Mouse (Mus musculus) MEL (cell line): ENCODE measurements around the gene Raph1. TPM values are rescaled to one million over a fixed set of nuclear protein-coding genes. Genes with fewer than 3 reads are reported as not detected.
A peak's percentile ranks its signal among the peaks of the same experiment; 100 is the strongest.

Experiments
- DNase-seq: peaks from one replicate; pipeline ENCODE4 v3.0.0; 2011; ENCODE audit warnings: low read depth, low spot score
- H3K27ac ChIP-seq: 2 replicates; pipeline ENCODE4 v1.5.1; 2012; ENCODE audit warnings: low read depth, mild to moderate bottlenecking, control low read depth, low read length, moderate library complexity; ENCODE audit not compliant: control insufficient read depth
- H3K27me3 ChIP-seq, 2 experiments: fragments of 150-350 bp in 1 of 2; sonication (generic) in 1 of 2; 2 replicates each; pipeline ENCODE4 v1.6.1; 2012; ENCODE audit warnings: low read length in 2 of 2, mild to moderate bottlenecking in 2 of 2, improper control_type of control experiment in 1 of 2, moderate library complexity in 1 of 2; ENCODE audit not compliant: insufficient read depth in 2 of 2, control insufficient read depth in 1 of 2
- H3K36me3 ChIP-seq, 2 experiments: 2 replicates each; pipeline ENCODE4 v1.6.1; 2012 to 2014; ENCODE audit warnings: low read length in 2 of 2, improper control_type of control experiment in 1 of 2, inconsistent platforms in 1 of 2, mild to moderate bottlenecking in 1 of 2; ENCODE audit not compliant: insufficient read depth in 2 of 2, control insufficient read depth in 1 of 2
- H3K4me1 ChIP-seq, 2 experiments: fragments of 150-350 bp in 1 of 2; sonication (generic) in 1 of 2; 2 replicates each; pipeline ENCODE4 v1.6.1; 2012; ENCODE audit warnings: low read length in 2 of 2, improper control_type of control experiment in 1 of 2, mild to moderate bottlenecking in 1 of 2; ENCODE audit not compliant: insufficient read depth in 2 of 2, control insufficient read depth in 1 of 2
- H3K4me3 ChIP-seq, 2 experiments: fragments of 150-350 bp in 1 of 2; sonication (generic) in 1 of 2; 2 replicates each; pipeline ENCODE4 v1.5.1; 2012; ENCODE audit warnings: low read depth in 2 of 2, low read length in 2 of 2, mild to moderate bottlenecking in 2 of 2, moderate library complexity in 2 of 2, control low read depth in 1 of 2, improper control_type of control experiment in 1 of 2; ENCODE audit not compliant: control insufficient read depth in 1 of 2, insufficient read depth in 1 of 2
- H3K79me2 ChIP-seq: 2 replicates; pipeline ENCODE4 v1.6.1; 2012; ENCODE audit warnings: mild to moderate bottlenecking, low read length, moderate library complexity; ENCODE audit not compliant: control insufficient read depth, poor library complexity, insufficient read depth
- H3K9ac ChIP-seq: 2 replicates; pipeline ENCODE4 v1.6.1; 2012; ENCODE audit warnings: low read depth, mild to moderate bottlenecking, control low read depth, low read length, moderate library complexity; ENCODE audit not compliant: control insufficient read depth, poor library complexity, severe bottlenecking
- H3K9me3 ChIP-seq: fragments of 150-350 bp; sonication (generic); replicated peaks from 2 replicates; pipeline ENCODE4 v1.6.1; 2012; ENCODE audit warnings: mild to moderate bottlenecking, low read length, improper control_type of control experiment, moderate library complexity; ENCODE audit not compliant: insufficient read depth
- CHD2 ChIP-seq: IDR thresholded peaks from 2 replicates; pipeline ENCODE4 v1.6.1; 2011; ENCODE audit warnings: low read length, improper control_type of control experiment
- CTCF ChIP-seq, 3 experiments: IDR thresholded peaks in 2 of 3; conservative IDR thresholded peaks in 1 of 3; 2 replicates each; pipeline ENCODE4 v1.5.1; 2011 to 2012; ENCODE audit warnings: low read length in 3 of 3, low read depth in 2 of 3, mild to moderate bottlenecking in 2 of 3, improper control_type of control experiment in 1 of 3, inconsistent platforms in 1 of 3, mixed read lengths in 1 of 3, moderate library complexity in 1 of 3; ENCODE audit not compliant: control insufficient read depth in 1 of 3, insufficient read depth in 1 of 3, poor library complexity in 1 of 3, severe bottlenecking in 1 of 3
- E2F4 ChIP-seq: IDR thresholded peaks from 2 replicates; pipeline ENCODE4 v1.6.1; 2011; ENCODE audit warnings: low read depth, low read length, improper control_type of control experiment, borderline replicate concordance
- ELF1 ChIP-seq: IDR thresholded peaks from 2 replicates; pipeline ENCODE4 v1.6.1; 2014; ENCODE audit warnings: low read depth, mild to moderate bottlenecking, inconsistent platforms, low read length, improper control_type of control experiment, moderate library complexity
- GATA1 ChIP-seq: IDR thresholded peaks from 2 replicates; pipeline ENCODE4 v1.6.1; 2011; ENCODE audit warnings: low read depth, low read length, improper control_type of control experiment
- HCFC1 ChIP-seq: IDR thresholded peaks from 2 replicates; pipeline ENCODE4 v1.6.1; 2012; ENCODE audit warnings: low read depth, mild to moderate bottlenecking, inconsistent platforms, low read length, improper control_type of control experiment, moderate library complexity
- JUND ChIP-seq: IDR thresholded peaks from 2 replicates; pipeline ENCODE4 v1.6.1; 2011; ENCODE audit warnings: low read depth, mild to moderate bottlenecking, improper control_type of control experiment, low read length
- MAZ ChIP-seq: IDR thresholded peaks from 2 replicates; pipeline ENCODE4 v1.6.1; 2012; ENCODE audit warnings: low read depth, mild to moderate bottlenecking, inconsistent platforms, low read length, improper control_type of control experiment
- MXI1 ChIP-seq: IDR thresholded peaks from 2 replicates; pipeline ENCODE4 v1.6.1; 2011; ENCODE audit warnings: mild to moderate bottlenecking, low read depth, low read length, improper control_type of control experiment
- MYB ChIP-seq: IDR thresholded peaks from 2 replicates; pipeline ENCODE4 v1.6.1; 2011; ENCODE audit warnings: mild to moderate bottlenecking, low read depth, low read length, improper control_type of control experiment
- MYC ChIP-seq: IDR thresholded peaks from 2 replicates; pipeline ENCODE4 v1.6.1; 2011; ENCODE audit warnings: low read depth, mild to moderate bottlenecking, low read length, improper control_type of control experiment, moderate library complexity
- NRF1 ChIP-seq: IDR thresholded peaks from 2 replicates; pipeline ENCODE4 v1.6.1; 2014; ENCODE audit warnings: low read depth, mild to moderate bottlenecking, inconsistent platforms, low read length, improper control_type of control experiment, moderate library complexity; ENCODE audit not compliant: poor library complexity, insufficient read depth, severe bottlenecking
- POLR2AphosphoS2 ChIP-seq: IDR thresholded peaks from 2 replicates; pipeline ENCODE4 v1.6.1; 2011; ENCODE audit warnings: low read length, improper control_type of control experiment
- SIN3A ChIP-seq: IDR thresholded peaks from 2 replicates; pipeline ENCODE4 v1.6.1; 2012; ENCODE audit warnings: low read length, improper control_type of control experiment, inconsistent platforms
- SMC3 ChIP-seq: IDR thresholded peaks from 2 replicates; pipeline ENCODE4 v1.6.1; 2011; ENCODE audit warnings: low read depth, low read length, improper control_type of control experiment
- TBP ChIP-seq: IDR thresholded peaks from 2 replicates; pipeline ENCODE4 v1.8.0; 2011; ENCODE audit warnings: low read depth, low read length, improper control_type of control experiment
- USF1 ChIP-seq: IDR thresholded peaks from 2 replicates; pipeline ENCODE4 v1.6.1; 2014; ENCODE audit warnings: low read depth, mild to moderate bottlenecking, inconsistent platforms, low read length, improper control_type of control experiment, moderate library complexity
- ZMIZ1 ChIP-seq: IDR thresholded peaks from 2 replicates; pipeline ENCODE4 v1.6.1; 2012; ENCODE audit warnings: low read depth, mild to moderate bottlenecking, inconsistent platforms, low read length, improper control_type of control experiment, moderate library complexity
- polyA plus RNA-seq, 2 experiments: library from polyadenylated mRNA; stranded (reverse) in 1 of 2; unstranded in 1 of 2; fragments of >175 nt in 1 of 2; fragments of >200 nt in 1 of 2; gene quantifications; 2 replicates each; pipeline versions ENCODE4 v1.2.1 to v1.2.4; 2012; ENCODE audit warnings: low replicate concordance in 2 of 2, low read depth in 1 of 2; ENCODE audit not compliant: insufficient read length in 2 of 2, insufficient read depth in 1 of 2, missing spikeins in 1 of 2
- total RNA-seq: library from RNA; depleted of rRNA; stranded (reverse); fragments of 300-350 nt; gene quantifications from 2 replicates; pipeline ENCODE4 v1.2.3, GENCODE M21; 2012

Raph1 gene
- total and polyA plus RNA-seq, 3 experiments: 0.42 to 0.67 TPM; not detected in 1

- no peak overlapping the region for H3K4me3 ChIP-seq
- no peak overlapping the region for H3K9ac ChIP-seq
- DNase-seq: no peak
- TF ChIP-seq POLR2AphosphoS2 (no peak), SMC3 (no peak), NRF1 (no peak), MYB (no peak), MYC (no peak), GATA1 (no peak)
- no peaks in the 10 kb centered on the region for H3K79me2 ChIP-seq
- H3K27me3 ChIP-seq: no peaks in the 10 kb centered on the region
- H3K27ac ChIP-seq: no peak overlapping the region
- no peaks in the 10 kb centered on the region for H3K9me3 ChIP-seq
- no peaks in the 10 kb centered on the region for H3K36me3 ChIP-seq
- no peaks in the 10 kb centered on the region for H3K4me1 ChIP-seq
Measured at GRCm38 (mm10) chr1:60488635-60489034, 78.3 kb downstream of the Raph1 start.

- Histone ChIP-seq H3K27me3 (no peaks in the 10 kb centered on the region), H3K9ac (no peak overlapping the region), H3K36me3 (no peaks in the 10 kb centered on the region), H3K79me2 (no peaks in the 10 kb centered on the region), H3K9me3 (no peaks in the 10 kb centered on the region), H3K4me1 (no peaks in the 10 kb centered on the region), H3K27ac (no peak overlapping the region), H3K4me3 (no peak overlapping the region)
- no peak for DNase-seq
- TF ChIP-seq MYC (no peak), ELF1 (no peak), E2F4 (no peak), CTCF (IDR thresholded peaks at IDR 0.05 in 2 of 3, conservative IDR thresholded peaks at IDR 0.05 in 1 of 3; ENCODE audit: control insufficient read depth in 1 of 3, insufficient read depth in 1 of 3, low read depth in 2 of 3, low read length in 3 of 3, poor library complexity in 1 of 3, severe bottlenecking in 1 of 3) (no peak), TBP (no peak), JUND (no peak), MXI1 (no peak), SIN3A (no peak), MYB (no peak)
Measured at GRCm38 (mm10) chr1:60485649-60486048, 81.3 kb downstream of the Raph1 start.

GRCm38 (mm10) chr1:60482881-60483280 lies 84.0 kb downstream of the Raph1 start:
- Histone ChIP-seq H3K9ac (no peak overlapping the region), H3K79me2 (no peaks in the 10 kb centered on the region), H3K4me3 (no peak overlapping the region), H3K36me3 (no peaks in the 10 kb centered on the region), H3K27ac (no peak overlapping the region), H3K4me1 (no peaks in the 10 kb centered on the region), H3K9me3 (no peaks in the 10 kb centered on the region), H3K27me3 (no peaks in the 10 kb centered on the region)
- TF ChIP-seq HCFC1: no peak
- TF ChIP-seq CHD2: no peak
- no peak for TF ChIP-seq MAZ
- TF ChIP-seq USF1: no peak
- no peak for TF ChIP-seq ZMIZ1
- TF ChIP-seq JUND: no peak
- no peak for TF ChIP-seq MYB
- DNase-seq: peak; percentile 32
